Mouse (Mus musculus): ENCODE measurements at regions not wholly inside any gene's neighbourhood (a gene's known extent, or its start where the extent isn't known, plus 50 kb on each side); places are given as distances from the start of the nearest gene placed in this dataset.

DNA sequence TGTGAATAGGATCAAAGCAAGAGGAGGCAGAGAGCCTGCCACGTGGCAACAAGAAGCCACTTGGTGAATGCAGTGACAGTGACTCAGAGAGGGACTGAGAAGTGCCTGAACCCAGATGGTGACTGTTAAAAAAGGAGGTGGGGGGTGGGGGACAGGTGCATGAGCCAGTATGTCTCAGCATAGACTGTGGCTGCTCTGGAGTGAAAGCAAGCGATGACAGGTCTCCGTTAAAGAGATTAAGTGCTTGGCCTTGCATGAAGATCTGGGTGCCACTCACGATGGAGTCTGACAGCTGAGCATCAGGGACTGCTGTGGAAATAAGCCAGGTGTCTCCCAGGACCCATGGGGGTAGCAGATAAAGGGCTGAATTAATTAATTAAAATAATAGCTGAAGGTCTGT is 212.0 kb upstream of the Tenm4 start:
- H3K27ac ChIP-seq (ENCODE audit: low read depth, low read length): no peak overlapping the region
- no peaks in the 10 kb centered on the region for H3K27me3 ChIP-seq (ENCODE audit: insufficient read depth, low read length)
- WGBS: 35% methylated on average over 4 of the region's 4 CpGs
- H3K36me3 ChIP-seq (ENCODE audit: insufficient read depth, low read length): no peaks in the 10 kb centered on the region
- no peak overlapping the region for H3K4me2 ChIP-seq (ENCODE audit: low read depth, low read length, poor library complexity, severe bottlenecking)
- ATAC-seq (ENCODE audit: low FRiP score) (no peak), DNase-seq (ENCODE audit: low spot score) (no peak)
- no peaks in the 10 kb centered on the region for H3K9me3 ChIP-seq (ENCODE audit: low read length)
- no peak for TF ChIP-seq CTCF (IDR thresholded peaks at IDR 0.05)
- no peak overlapping the region for H3K4me3 ChIP-seq (ENCODE audit: low read depth, low read length)
- no peaks in the 10 kb centered on the region for H3K4me1 ChIP-seq (ENCODE audit: insufficient read depth, low read length)
- no peak overlapping the region for H3K9ac ChIP-seq (replicated peaks; ENCODE audit: low read length, poor library complexity, severe bottlenecking)

DNA sequence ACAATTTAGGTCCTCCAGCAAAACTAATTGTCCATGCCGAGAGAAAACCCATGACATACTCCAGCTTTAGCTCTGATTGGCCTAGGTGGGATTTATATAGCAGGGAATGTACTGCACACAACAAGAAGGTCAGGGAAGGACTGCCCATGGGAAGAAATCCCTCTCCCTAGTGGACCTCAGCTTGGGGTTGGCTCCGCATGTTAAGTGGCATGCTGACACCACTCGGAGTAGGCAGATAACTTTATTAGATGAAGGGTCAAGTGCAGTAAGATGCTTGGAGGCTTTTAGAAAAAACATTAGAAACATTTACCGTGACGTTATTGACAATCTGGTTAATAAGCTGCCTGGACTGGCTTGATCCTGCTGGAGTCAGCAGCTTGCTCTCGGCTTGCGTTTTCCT is 199.2 kb upstream of the Tenm4 start:
- no peak for DNase-seq (ENCODE audit: low spot score)
- Histone ChIP-seq H3K27ac (ENCODE audit: low read depth, low read length) (no peak overlapping the region), H3K27me3 (ENCODE audit: insufficient read depth, low read length) (no peaks in the 10 kb centered on the region), H3K4me2 (ENCODE audit: low read depth, low read length, poor library complexity, severe bottlenecking) (no peak overlapping the region), H3K9me3 (ENCODE audit: low read length) (no peaks in the 10 kb centered on the region), H3K36me3 (ENCODE audit: insufficient read depth, low read length) (no peaks in the 10 kb centered on the region), H3K4me3 (ENCODE audit: low read depth, low read length) (no peak overlapping the region), H3K9ac (replicated peaks; ENCODE audit: low read length, poor library complexity, severe bottlenecking) (no peak overlapping the region), H3K4me1 (ENCODE audit: insufficient read depth, low read length) (no peaks in the 10 kb centered on the region)
- 75% methylated on average over 7 of the region's 7 CpGs for WGBS
- no peak for ATAC-seq (ENCODE audit: low FRiP score)
- TF ChIP-seq CTCF (IDR thresholded peaks at IDR 0.05): no peak

DNA sequence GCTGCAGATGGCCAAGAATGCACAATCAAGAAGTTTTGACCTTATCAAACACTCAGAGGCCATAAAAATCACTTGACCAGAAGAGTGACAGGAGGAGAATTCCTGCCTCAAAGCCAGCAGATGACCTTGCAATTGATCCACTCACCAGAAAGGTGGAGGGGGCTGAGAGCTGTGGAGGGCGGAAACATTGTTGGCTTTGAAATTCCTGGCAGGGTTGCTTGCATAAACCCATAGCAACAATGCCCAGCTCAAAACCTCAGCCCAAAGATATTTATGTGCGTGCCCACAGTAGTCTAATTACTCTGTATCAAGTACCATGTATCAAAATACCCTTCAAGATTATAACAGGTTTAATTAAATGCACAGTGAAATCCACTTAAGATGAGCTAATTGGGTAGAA is 197.0 kb upstream of the Tenm4 start:
- H3K9ac ChIP-seq (replicated peaks; ENCODE audit: low read length, poor library complexity, severe bottlenecking): no peak overlapping the region
- H3K27ac ChIP-seq (ENCODE audit: low read depth, low read length): no peak overlapping the region
- no peak for TF ChIP-seq CTCF (IDR thresholded peaks at IDR 0.05)
- no peak overlapping the region for H3K4me2 ChIP-seq (ENCODE audit: low read depth, low read length, poor library complexity, severe bottlenecking)
- no peaks in the 10 kb centered on the region for H3K27me3 ChIP-seq (ENCODE audit: insufficient read depth, low read length)
- no peak overlapping the region for H3K4me3 ChIP-seq (ENCODE audit: low read depth, low read length)
- H3K36me3 ChIP-seq (ENCODE audit: insufficient read depth, low read length): no peaks in the 10 kb centered on the region
- 67% methylated on average over 2 of the region's 2 CpGs for WGBS
- ATAC-seq (ENCODE audit: low FRiP score): no peak
- H3K9me3 ChIP-seq (ENCODE audit: low read length): no peaks in the 10 kb centered on the region
- no peak for DNase-seq (ENCODE audit: low spot score)
- no peaks in the 10 kb centered on the region for H3K4me1 ChIP-seq (ENCODE audit: insufficient read depth, low read length)

DNA sequence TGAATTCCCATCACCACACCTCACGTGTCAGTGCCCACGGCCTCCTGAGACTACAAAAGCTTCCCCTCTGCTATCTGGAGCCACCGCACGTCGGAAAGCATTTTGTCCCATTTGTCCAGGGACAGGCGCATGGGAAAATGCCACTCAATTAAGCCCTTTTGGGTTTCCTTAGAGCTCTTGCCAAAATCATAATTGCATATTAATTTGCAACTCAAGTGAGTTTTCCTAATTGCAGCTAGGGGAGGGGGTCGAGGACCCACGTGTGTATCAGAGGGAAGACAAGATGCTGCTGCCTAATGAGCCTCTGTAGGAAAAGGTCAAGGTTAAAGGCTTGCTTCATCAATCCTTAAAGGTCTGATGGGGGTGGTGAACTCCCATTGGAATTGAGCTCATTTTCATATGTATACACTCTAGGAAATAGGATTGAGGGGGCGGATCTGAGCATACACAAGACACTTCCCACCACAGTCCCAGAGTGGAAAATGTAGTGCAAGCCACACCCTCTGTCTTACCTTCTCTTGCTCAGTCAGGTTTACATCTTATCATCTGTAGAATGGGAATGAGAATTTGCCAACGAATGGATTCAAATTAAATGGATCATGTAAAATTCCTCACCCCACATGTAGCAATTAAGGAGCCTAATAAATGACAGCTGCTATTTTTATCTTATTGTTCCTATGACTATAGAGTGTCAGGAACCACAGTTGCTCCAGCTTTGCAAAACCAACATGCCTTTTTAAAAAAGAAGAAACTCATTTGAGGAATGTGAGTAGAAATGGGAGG is 179.6 kb upstream of the Tenm4 start:
- Histone ChIP-seq H3K27me3 (ENCODE audit: insufficient read depth, low read length) (no peaks in the 10 kb centered on the region), H3K4me1 (ENCODE audit: insufficient read depth, low read length) (no peaks in the 10 kb centered on the region), H3K27ac (ENCODE audit: low read depth, low read length) (no peak overlapping the region), H3K9ac (replicated peaks; ENCODE audit: low read length, poor library complexity, severe bottlenecking) (no peak overlapping the region), H3K4me3 (ENCODE audit: low read depth, low read length) (no peak overlapping the region), H3K36me3 (ENCODE audit: insufficient read depth, low read length) (no peaks in the 10 kb centered on the region), H3K9me3 (ENCODE audit: low read length) (no peaks in the 10 kb centered on the region), H3K4me2 (ENCODE audit: low read depth, low read length, poor library complexity, severe bottlenecking) (no peak overlapping the region)
- no peak for TF ChIP-seq CTCF (IDR thresholded peaks at IDR 0.05)
- WGBS: 44% methylated on average over 10 of the region's 10 CpGs
- ATAC-seq (ENCODE audit: low FRiP score) (no peak), DNase-seq (ENCODE audit: low spot score) (peak; percentile 63)

DNA sequence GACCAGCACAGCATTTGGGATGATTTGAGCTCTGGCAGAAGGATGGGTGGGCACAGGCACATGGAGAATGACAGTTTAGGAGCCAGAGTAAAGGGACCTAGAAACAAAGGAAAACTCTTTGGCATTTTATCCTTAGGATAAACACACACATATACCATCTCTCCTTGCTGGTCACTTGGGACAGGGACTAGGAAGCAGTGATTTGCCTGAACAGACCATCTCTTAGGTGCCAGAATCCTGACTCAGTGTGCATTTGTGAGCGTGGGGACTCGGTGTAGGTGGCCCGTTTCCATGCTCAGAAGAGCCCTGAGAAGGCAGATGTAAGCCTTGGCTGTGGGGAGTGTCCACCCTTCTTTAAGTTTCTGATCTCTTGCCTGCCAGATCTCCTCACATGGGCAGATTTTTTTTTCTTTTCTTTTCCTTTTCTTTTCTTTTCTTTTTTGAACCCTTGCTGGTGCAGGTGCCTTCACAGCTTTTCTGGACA is 179.0 kb upstream of the Tenm4 start:
- Histone ChIP-seq H3K27ac (ENCODE audit: low read depth, low read length) (no peak overlapping the region), H3K36me3 (ENCODE audit: insufficient read depth, low read length) (no peaks in the 10 kb centered on the region), H3K4me1 (ENCODE audit: insufficient read depth, low read length) (no peaks in the 10 kb centered on the region), H3K4me2 (ENCODE audit: low read depth, low read length, poor library complexity, severe bottlenecking) (no peak overlapping the region), H3K9ac (replicated peaks; ENCODE audit: low read length, poor library complexity, severe bottlenecking) (no peak overlapping the region), H3K4me3 (ENCODE audit: low read depth, low read length) (no peak overlapping the region), H3K9me3 (ENCODE audit: low read length) (no peaks in the 10 kb centered on the region), H3K27me3 (ENCODE audit: insufficient read depth, low read length) (no peaks in the 10 kb centered on the region)
- no peak for ATAC-seq (ENCODE audit: low FRiP score)
- no peak for DNase-seq (ENCODE audit: low spot score)
- WGBS: 98% methylated on average over 3 of the region's 3 CpGs
- TF ChIP-seq CTCF (IDR thresholded peaks at IDR 0.05): no peak

DNA sequence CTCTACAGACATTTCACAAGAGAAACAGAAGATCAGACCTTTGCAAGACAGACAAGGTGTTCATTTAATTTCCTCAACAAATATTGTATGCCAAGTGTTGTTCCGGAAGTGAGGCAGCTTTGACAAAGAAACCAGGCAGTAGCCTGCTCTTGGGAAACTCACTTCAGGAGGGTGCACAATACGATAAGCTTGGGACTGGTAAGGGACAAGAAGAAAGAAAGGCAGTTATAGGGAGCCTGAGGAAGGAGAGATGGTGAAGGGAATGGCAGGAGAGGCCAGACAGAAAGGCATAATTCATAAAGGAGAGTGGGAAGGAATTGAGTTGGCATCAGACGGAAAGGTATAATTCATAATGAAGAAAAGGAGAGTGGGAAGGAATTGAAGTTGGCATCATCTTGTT is 178.5 kb upstream of the Tenm4 start:
- Histone ChIP-seq H3K9me3 (ENCODE audit: low read length) (no peaks in the 10 kb centered on the region), H3K27me3 (ENCODE audit: insufficient read depth, low read length) (no peaks in the 10 kb centered on the region), H3K4me2 (ENCODE audit: low read depth, low read length, poor library complexity, severe bottlenecking) (no peak overlapping the region), H3K4me1 (ENCODE audit: insufficient read depth, low read length) (no peaks in the 10 kb centered on the region), H3K27ac (ENCODE audit: low read depth, low read length) (no peak overlapping the region), H3K9ac (replicated peaks; ENCODE audit: low read length, poor library complexity, severe bottlenecking) (no peak overlapping the region), H3K4me3 (ENCODE audit: low read depth, low read length) (no peak overlapping the region), H3K36me3 (ENCODE audit: insufficient read depth, low read length) (no peaks in the 10 kb centered on the region)
- no peak for TF ChIP-seq CTCF (IDR thresholded peaks at IDR 0.05)
- no peak for ATAC-seq (ENCODE audit: low FRiP score)
- DNase-seq (ENCODE audit: low spot score): no peak
- WGBS: 87% methylated on average over 3 of the region's 3 CpGs
